Mouse (Mus musculus) lung, postnatal 0 days (tissue): ENCODE results near the gene Oser1. TPM values are rescaled to one million over a fixed set of nuclear protein-coding genes. Genes with fewer than 3 reads are reported as not detected.

ENCODE experiments used
- ATAC-seq: fragments of 200-750 bp; cut with Nextera tagmentation; 2 replicates; pipeline ENCODE4 v1.8.0; 2017; ENCODE audit warnings: moderate library complexity
- DNase-seq: peaks from one replicate; pipeline ENCODE4 v3.0.0-alpha.2; 2016; ENCODE audit warnings: low spot score
- H3K27ac ChIP-seq: fragments of 300-500 bp; sonication (generic); 2 replicates; pipeline ENCODE4 v1.5.1; 2014; ENCODE audit warnings: antibody characterized with exemption, mild to moderate bottlenecking, low read length, mixed read lengths
- H3K27me3 ChIP-seq: fragments of 300-500 bp; sonication (generic); replicated peaks from 2 replicates; pipeline ENCODE4 v1.6.1; 2014; ENCODE audit warnings: low read length, mixed read lengths; ENCODE audit not compliant: insufficient read depth
- H3K36me3 ChIP-seq: fragments of 300-500 bp; sonication (generic); 2 replicates; pipeline ENCODE4 v1.6.1; 2014; ENCODE audit warnings: low read length, mixed read lengths; ENCODE audit not compliant: insufficient read depth
- H3K4me1 ChIP-seq: fragments of 300-500 bp; sonication (generic); 2 replicates; pipeline ENCODE4 v1.6.1; 2014; ENCODE audit warnings: antibody characterized with exemption, low read depth, low read length, mixed read lengths; ENCODE audit not compliant: insufficient read depth
- H3K4me2 ChIP-seq: fragments of 300-500 bp; sonication (generic); replicated peaks from 2 replicates; pipeline ENCODE4 v1.6.1; 2014; ENCODE audit warnings: low read depth, mild to moderate bottlenecking, low read length, moderate library complexity, mixed read lengths
- H3K4me3 ChIP-seq: fragments of 300-500 bp; sonication (generic); 2 replicates; pipeline ENCODE4 v1.5.1; 2014; ENCODE audit warnings: low read depth, low read length
- H3K9ac ChIP-seq: fragments of 300-500 bp; sonication (generic); replicated peaks from 2 replicates; pipeline ENCODE4 v1.6.1; 2014; ENCODE audit warnings: low read depth, mild to moderate bottlenecking
- H3K9me3 ChIP-seq: fragments of 300-500 bp; sonication (generic); 2 replicates; pipeline ENCODE4 v1.6.1; 2016; ENCODE audit warnings: low read length, mixed read lengths
- CTCF ChIP-seq: IDR thresholded peaks from 2 replicates; pipeline ENCODE4 v1.5.1; 2016; ENCODE audit warnings: antibody characterized with exemption, mild to moderate bottlenecking
- EP300 ChIP-seq: IDR thresholded peaks from 2 replicates; pipeline ENCODE4 v1.6.1; 2016; ENCODE audit warnings: antibody characterized with exemption, mild to moderate bottlenecking, control low read depth
- WGBS: fragments of 180-500 bp; shearing (Covaris S2); extraction: QIAGEN DNeasy Blood & Tissue Kit; methylation state at CpG from one replicate; pipeline ENCODE4 v1.1.7; 2014; 5-methylcytosine and 5-hydroxymethylcytosine counted together
- polyA plus RNA-seq: library from polyadenylated mRNA; unstranded; fragments of >200 nt; fragmentation: Nextera tagmentation; extraction: Ambion mirVana; gene quantifications from 2 replicates; pipeline ENCODE4 v1.2.1, GENCODE M21; 2015

Oser1 gene
- polyA plus RNA-seq, 1 experiment from 2014 or later = 74.6 TPM

DNA sequence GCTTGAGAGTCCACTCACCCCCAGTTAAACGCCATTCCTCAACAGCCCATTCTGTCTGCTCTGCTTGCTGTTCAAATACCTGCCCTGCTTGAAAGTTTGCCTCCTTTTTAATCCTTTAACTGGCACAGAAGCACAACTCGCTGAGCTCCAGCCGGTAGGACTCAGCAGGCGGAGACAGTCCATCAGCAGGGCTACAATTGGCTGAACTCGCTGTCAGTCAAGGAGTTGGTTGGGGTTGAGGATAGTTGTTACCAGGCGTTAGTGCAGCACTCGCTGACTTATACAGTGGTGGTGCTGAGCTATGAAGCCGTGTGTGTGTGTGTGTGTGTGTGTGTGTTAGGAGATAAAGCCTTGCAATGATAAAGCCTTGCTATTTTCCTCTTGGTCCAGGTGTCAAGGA lies 36.1 kb upstream of the Oser1 start:
- Histone ChIP-seq H3K9me3 (no peaks in the 10 kb centered on the region), H3K36me3 (0 out of 2 replicates have a peak, but pooled peaks cover 4% of the 10 kb centered on the region), H3K4me2 (no peak overlapping the region), H3K27ac (no peak overlapping the region), H3K4me1 (no peaks in the 10 kb centered on the region; the same call in 1 of the 2 replicates), H3K27me3 (0 out of 2 replicates have a peak, but pooled peaks cover 3% of the 10 kb centered on the region), H3K4me3 (no peak overlapping the region), H3K9ac (no peak overlapping the region)
- WGBS = 79% methylated on average over 8 of the region's 8 CpGs
- DNase-seq (no peak), ATAC-seq (no peak)
- TF ChIP-seq CTCF (no peak), EP300 (no peak)

- no peak overlapping the region for H3K9ac ChIP-seq
- TF ChIP-seq CTCF = no peak
- TF ChIP-seq EP300 = no peak
- no peak for DNase-seq
- H3K4me3 ChIP-seq = no peak overlapping the region
- WGBS = 45% methylated on average over 10 of the region's 10 CpGs
- H3K4me1 ChIP-seq = no peaks in the 10 kb centered on the region; the same call in 1 of the 2 replicates
- H3K27ac ChIP-seq = no peak overlapping the region
- no peaks in the 10 kb centered on the region for H3K9me3 ChIP-seq
- no peak for ATAC-seq
- H3K27me3 ChIP-seq = 0 out of 2 replicates have a peak, but pooled peaks cover 3% of the 10 kb centered on the region
- H3K36me3 ChIP-seq = no peaks in the 10 kb centered on the region
- no peak overlapping the region for H3K4me2 ChIP-seq
Measured at GRCm38 (mm10) chr2:163459380-163459779, 34.9 kb upstream of the Oser1 start.

- no peak overlapping the region for H3K4me3 ChIP-seq
- 0 out of 2 replicates have a peak, but pooled peaks cover 3% of the 10 kb centered on the region for H3K27me3 ChIP-seq
- no peaks in the 10 kb centered on the region; the same call in 1 of the 2 replicates for H3K4me1 ChIP-seq
- ATAC-seq = peak; percentile 37; the same call in 1 of the 2 replicates
- WGBS = 37% methylated on average over 27 of the region's 27 CpGs
- H3K4me2 ChIP-seq = no peak overlapping the region
- H3K9ac ChIP-seq = no peak overlapping the region
- no peak for DNase-seq
- no peak overlapping the region for H3K27ac ChIP-seq
- TF ChIP-seq CTCF (no peak), EP300 (no peak)
- no peaks in the 10 kb centered on the region for H3K36me3 ChIP-seq
- H3K9me3 ChIP-seq = no peaks in the 10 kb centered on the region
Measured at GRCm38 (mm10) chr2:163458539-163459265, 34.2 kb upstream of the Oser1 start.

DNA sequence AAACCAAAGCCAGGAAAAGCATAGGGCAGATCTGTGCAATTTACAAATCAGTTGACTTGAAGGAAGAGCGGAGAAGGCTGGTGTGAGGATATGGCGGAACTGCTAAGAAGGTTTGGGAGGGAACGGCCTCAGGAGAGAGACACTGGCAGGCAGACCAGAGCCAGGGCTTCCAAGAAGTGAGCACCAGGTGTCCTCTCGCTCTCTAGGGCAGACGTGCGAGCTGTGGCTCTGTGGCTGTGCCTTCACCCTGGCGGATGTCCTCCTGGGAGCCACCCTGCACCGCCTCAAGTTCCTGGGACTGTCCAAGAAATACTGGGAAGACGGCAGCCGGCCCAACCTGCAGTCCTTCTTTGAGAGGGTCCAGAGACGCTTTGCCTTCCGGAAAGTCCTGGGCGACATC lies 28.9 kb upstream of the Oser1 start:
- WGBS = 75% methylated on average over 13 of the region's 13 CpGs
- Histone ChIP-seq H3K27ac (no peak overlapping the region), H3K4me1 (no peaks in the 10 kb centered on the region), H3K27me3 (0 out of 2 replicates have a peak, but pooled peaks cover 3% of the 10 kb centered on the region), H3K4me3 (no peak overlapping the region), H3K36me3 (no peaks in the 10 kb centered on the region), H3K9ac (no peak overlapping the region), H3K4me2 (no peak overlapping the region), H3K9me3 (no peaks in the 10 kb centered on the region)
- ATAC-seq (no peak), DNase-seq (no peak)
- TF ChIP-seq CTCF = no peak
- no peak for TF ChIP-seq EP300

- no peaks in the 10 kb centered on the region for H3K9me3 ChIP-seq
- no peak overlapping the region for H3K27ac ChIP-seq
- peak; percentile 64 for TF ChIP-seq CTCF
- no peak for TF ChIP-seq EP300
- no peaks in the 10 kb centered on the region for H3K4me1 ChIP-seq
- no peak overlapping the region for H3K9ac ChIP-seq
- ATAC-seq (no peak), DNase-seq (peak; percentile 12)
- no peaks in the 10 kb centered on the region for H3K36me3 ChIP-seq
- 0 out of 2 replicates have a peak, but pooled peaks cover under 1% of the 10 kb centered on the region for H3K27me3 ChIP-seq
- WGBS = 85% methylated on average over 6 of the region's 6 CpGs
- H3K4me3 ChIP-seq = no peak overlapping the region
- no peak overlapping the region for H3K4me2 ChIP-seq
Measured at GRCm38 (mm10) chr2:163452738-163453137, 28.2 kb upstream of the Oser1 start.

DNA sequence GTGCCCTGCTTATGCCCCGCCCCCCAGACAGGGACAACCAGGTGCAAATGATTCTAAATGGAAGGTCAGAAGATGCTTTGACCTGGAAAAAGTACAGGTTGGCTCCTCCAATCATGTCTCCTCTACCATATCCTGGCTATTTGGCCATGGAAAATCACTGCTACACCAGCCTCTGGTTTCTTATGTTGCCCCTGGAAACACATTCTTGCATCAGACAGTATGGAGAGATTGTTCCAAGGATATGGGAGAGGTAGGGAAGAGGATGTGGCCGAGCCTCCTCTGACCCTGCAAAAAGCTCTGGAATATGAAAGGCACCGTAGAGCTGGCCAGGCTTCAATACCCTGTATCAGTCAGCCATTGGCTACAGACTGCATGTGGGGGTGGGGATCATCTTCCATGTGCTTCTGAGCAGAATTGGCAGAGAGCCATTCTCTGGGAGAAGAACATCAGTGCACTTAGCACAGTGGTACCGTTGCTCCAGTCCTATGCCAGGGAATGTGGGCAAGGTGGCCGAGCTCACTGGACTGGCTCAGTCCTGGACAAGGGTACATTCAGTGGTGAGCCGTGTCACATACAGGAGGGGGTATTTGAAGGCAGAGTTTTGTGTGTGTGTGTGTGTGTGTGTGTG lies 26.3 kb upstream of the Oser1 start:
- Histone ChIP-seq H3K9ac (no peak overlapping the region), H3K9me3 (no peaks in the 10 kb centered on the region), H3K27ac (no peak overlapping the region), H3K36me3 (no peaks in the 10 kb centered on the region), H3K4me3 (no peak overlapping the region), H3K4me2 (no peak overlapping the region), H3K27me3 (no peaks in the 10 kb centered on the region), H3K4me1 (no peaks in the 10 kb centered on the region)
- ATAC-seq = no peak
- 53% methylated on average over 6 of the region's 6 CpGs for WGBS
- no peak for TF ChIP-seq EP300
- no peak for TF ChIP-seq CTCF
- DNase-seq = no peak
